Mouse (Mus musculus) stomach, postnatal 0 days (tissue): ENCODE data around the gene Aatk. TPM values are rescaled to one million over a fixed set of nuclear protein-coding genes. Genes with fewer than 3 reads are reported as not detected.

ENCODE experiments used
- ATAC-seq: fragments of 200-750 bp; cut with Nextera tagmentation; 2 replicates; pipeline ENCODE4 v1.8.0; 2017; ENCODE audit not compliant: low FRiP score, low TSS enrichment
- DNase-seq: peaks from one replicate; pipeline ENCODE4 v3.0.0-alpha.2; 2016; ENCODE audit warnings: low spot score
- H3K27ac ChIP-seq: fragments of 300-500 bp; sonication (generic); replicated peaks from 2 replicates; pipeline ENCODE4 v1.5.1; 2014; ENCODE audit warnings: mild to moderate bottlenecking, control low read depth
- H3K27me3 ChIP-seq: fragments of 300-500 bp; sonication (generic); 2 replicates; pipeline ENCODE4 v1.6.1; 2014; ENCODE audit warnings: low read length; ENCODE audit not compliant: control insufficient read depth, insufficient read depth
- H3K36me3 ChIP-seq: fragments of 300-500 bp; sonication (generic); 2 replicates; pipeline ENCODE4 v1.6.1; 2014; ENCODE audit warnings: low read length, mixed read lengths; ENCODE audit not compliant: control insufficient read depth, insufficient read depth
- H3K4me1 ChIP-seq: fragments of 300-500 bp; sonication (generic); replicated peaks from 2 replicates; pipeline ENCODE4 v1.6.1; 2014; ENCODE audit warnings: antibody characterized with exemption; ENCODE audit not compliant: control insufficient read depth, insufficient read depth
- H3K4me2 ChIP-seq: fragments of 300-500 bp; sonication (generic); replicated peaks from 2 replicates; pipeline ENCODE4 v1.6.1; 2014; ENCODE audit warnings: low read depth, mild to moderate bottlenecking, control low read depth, moderate library complexity
- H3K4me3 ChIP-seq: fragments of 300-500 bp; sonication (generic); 2 replicates; pipeline ENCODE4 v1.5.1; 2014; ENCODE audit warnings: low read depth, low read length, control low read depth
- H3K9ac ChIP-seq: fragments of 300-500 bp; sonication (generic); 2 replicates; pipeline ENCODE4 v1.6.1; 2014; ENCODE audit warnings: mild to moderate bottlenecking, low read length, control low read depth, mixed read lengths
- H3K9me3 ChIP-seq: fragments of 300-500 bp; sonication (generic); 2 replicates; pipeline ENCODE4 v1.6.1; 2016; ENCODE audit warnings: low read length; ENCODE audit not compliant: control insufficient read depth
- CTCF ChIP-seq: IDR thresholded peaks from 2 replicates; pipeline ENCODE4 v1.5.1; 2016; ENCODE audit warnings: antibody characterized with exemption, low read depth, mild to moderate bottlenecking, moderate library complexity
- EP300 ChIP-seq: optimal IDR thresholded peaks from 2 replicates; pipeline ENCODE3; 2016; ENCODE audit warnings: antibody characterized with exemption
- WGBS: fragments of 180-500 bp; shearing (Covaris S2); extraction: QIAGEN DNeasy Blood & Tissue Kit; methylation state at CpG from one replicate; pipeline ENCODE4 v1.1.7; 2014; 5-methylcytosine and 5-hydroxymethylcytosine counted together
- polyA plus RNA-seq: library from polyadenylated mRNA; unstranded; fragments of >200 nt; fragmentation: Nextera tagmentation; extraction: Ambion mirVana; gene quantifications from 2 replicates; pipeline ENCODE4 v1.2.1, GENCODE M21; 2015

Gene Aatk
- polyA plus RNA-seq, 1 experiment from 2014 or later: 1.6 TPM

DNA sequence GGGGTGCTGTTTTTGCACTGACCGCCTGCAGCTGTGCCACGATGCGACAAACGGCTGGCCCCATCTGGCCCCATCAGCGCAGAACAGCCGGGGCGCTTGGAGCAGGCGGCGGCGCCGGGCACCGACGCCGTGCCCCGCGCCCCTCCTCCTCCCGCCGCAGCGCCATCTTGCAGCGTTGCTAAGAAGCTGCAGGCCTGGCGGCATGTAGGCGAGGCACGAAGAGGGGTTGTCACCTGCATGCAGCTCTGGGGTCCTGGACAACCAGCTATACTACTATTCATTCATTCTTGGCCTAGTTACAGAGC lies 1.2 kb upstream of the Aatk start:
- peak; percentile 13; the same call in 1 of the 2 replicates for ATAC-seq

DNA sequence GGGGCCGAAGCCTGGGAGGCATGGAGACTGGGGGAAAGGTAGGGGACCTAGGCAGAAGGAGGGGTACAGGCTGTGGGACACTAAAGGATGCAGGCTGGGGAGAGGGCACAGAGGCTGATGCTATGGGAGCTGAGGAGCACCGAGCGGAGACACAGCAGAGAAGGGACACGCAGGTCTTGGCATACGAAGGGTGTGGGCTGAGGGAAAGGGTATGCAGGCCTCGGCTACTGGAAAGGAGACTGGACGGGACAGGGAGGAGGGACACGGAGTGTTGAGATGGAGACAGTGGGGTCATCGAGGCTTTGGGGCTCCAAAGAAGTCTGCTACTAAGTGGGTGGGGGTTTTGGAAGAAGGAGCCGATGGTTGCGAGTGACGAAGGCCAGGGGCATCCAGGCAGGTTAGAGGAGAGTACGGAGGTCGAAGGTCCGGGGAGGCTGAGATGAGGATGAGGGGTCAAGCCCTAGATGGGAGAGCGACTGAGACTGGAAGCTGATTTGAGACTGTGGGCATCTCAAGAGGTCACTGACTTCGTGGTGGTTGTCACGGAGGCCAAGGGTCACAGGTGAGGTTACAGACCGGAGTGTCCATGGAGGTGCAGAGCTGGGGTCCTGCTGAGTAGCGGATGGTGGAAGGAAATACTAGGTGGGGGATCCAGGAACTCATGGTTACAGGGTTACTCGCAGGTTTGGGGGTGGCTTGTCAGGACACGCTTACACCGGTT lies 724 bp upstream of the Aatk start:
- peaks cover 9% of the 10 kb centered on the region for H3K4me1 ChIP-seq
- no peak overlapping the region for H3K27ac ChIP-seq
- ATAC-seq: no peak
- TF ChIP-seq CTCF: no peak
- no peak for TF ChIP-seq EP300
- H3K4me2 ChIP-seq: peak overlapping the region; percentile 95
- H3K27me3 ChIP-seq: no peaks in the 10 kb centered on the region
- DNase-seq: no peak
- H3K9ac ChIP-seq: no peak overlapping the region
- H3K36me3 ChIP-seq: no peaks in the 10 kb centered on the region
- peak overlapping the region; percentile 53; the same call in 1 of the 2 replicates for H3K4me3 ChIP-seq
- whole genome bisulfite sequencing: 17% methylated on average over 23 of the region's 23 CpGs
- H3K9me3 ChIP-seq: no peaks in the 10 kb centered on the region

More for the DNA sequence above, 1.2 kb upstream of the Aatk start:
- Histone ChIP-seq H3K27me3 (no peaks in the 10 kb centered on the region), H3K4me1 (peaks cover 9% of the 10 kb centered on the region), H3K27ac (no peak overlapping the region), H3K9me3 (no peaks in the 10 kb centered on the region), H3K4me2 (peak overlapping the region; percentile 95; the same call in 1 of the 2 replicates), H3K9ac (no peak overlapping the region), H3K4me3 (no peak overlapping the region), H3K36me3 (no peaks in the 10 kb centered on the region)
- TF ChIP-seq EP300 (no peak), CTCF (peak; percentile 47)
- WGBS: 29% methylated on average over 21 of the region's 23 CpGs
- DNase-seq: peak; percentile 50

DNA sequence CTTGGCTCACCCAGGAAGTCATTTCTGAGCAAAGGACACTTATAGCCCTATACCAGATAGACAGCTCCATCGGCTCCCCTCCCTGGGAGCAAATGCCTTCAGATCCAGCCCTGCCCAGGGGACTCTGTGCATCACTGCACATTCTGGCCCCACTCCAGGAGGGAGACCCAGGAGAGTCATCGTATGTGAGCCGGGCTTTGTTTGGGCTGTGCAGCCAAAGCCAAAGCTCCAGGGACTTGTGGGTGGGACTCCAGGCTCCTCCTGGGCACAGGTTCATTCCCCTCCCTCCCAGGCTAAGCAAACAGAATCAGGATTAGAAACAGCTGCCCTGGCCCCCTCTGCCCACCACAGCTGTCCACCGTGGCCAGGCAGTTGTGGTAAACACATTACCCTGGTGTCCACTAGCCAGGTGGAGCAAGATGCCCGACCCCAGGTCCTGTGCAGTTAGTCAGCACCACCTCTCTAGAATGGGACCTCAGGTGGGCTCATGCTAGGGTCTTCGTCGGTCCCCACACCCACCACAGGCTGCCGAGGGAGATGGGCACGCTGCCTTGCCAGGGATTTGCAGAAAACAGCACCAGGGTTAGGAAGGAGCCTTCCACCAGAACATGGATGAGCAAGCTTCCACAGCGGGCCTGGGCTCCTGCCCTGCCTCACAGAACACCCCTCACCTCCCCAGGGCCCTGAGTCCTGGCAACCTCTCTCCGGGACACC lies 971 bp downstream of the Aatk start:
- Histone ChIP-seq H3K4me3 (peak overlapping the region; percentile 53), H3K27me3 (no peaks in the 10 kb centered on the region), H3K27ac (peak overlapping the region; percentile 35; the same call in 1 of the 2 replicates), H3K36me3 (no peaks in the 10 kb centered on the region), H3K4me1 (peaks cover 6% of the 10 kb centered on the region), H3K9me3 (no peaks in the 10 kb centered on the region), H3K4me2 (peak overlapping the region; percentile 95), H3K9ac (peak overlapping the region; percentile 65)
- no peak for ATAC-seq
- no peak for DNase-seq
- WGBS: 31% methylated on average over 11 of the region's 11 CpGs
- no peak for TF ChIP-seq CTCF

DNA sequence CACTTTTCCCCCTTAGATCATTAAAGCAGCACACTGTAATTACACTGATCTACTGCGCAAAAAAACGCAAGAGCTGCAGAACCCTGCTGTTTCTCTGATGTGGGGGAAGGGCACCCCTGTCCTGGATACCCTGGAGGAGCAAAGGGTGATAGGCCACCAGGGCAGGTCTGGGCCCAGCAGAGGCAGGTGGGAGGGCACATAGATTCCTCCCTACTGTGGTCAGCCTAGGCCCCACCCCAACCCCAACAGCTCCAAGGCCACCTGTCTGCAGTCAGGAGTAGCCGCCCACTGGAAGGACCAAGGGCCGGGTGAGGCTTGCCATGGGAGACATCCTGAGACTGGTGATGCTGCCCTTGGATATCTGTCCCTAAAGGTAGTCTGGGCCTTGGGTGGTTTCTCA lies 1.6 kb downstream of the Aatk start:
- Histone ChIP-seq H3K27me3 (no peaks in the 10 kb centered on the region), H3K27ac (no peak overlapping the region), H3K9ac (no peak overlapping the region), H3K4me2 (no peak overlapping the region), H3K9me3 (no peaks in the 10 kb centered on the region), H3K36me3 (no peaks in the 10 kb centered on the region), H3K4me3 (no peak overlapping the region), H3K4me1 (peaks cover 6% of the 10 kb centered on the region)
- ATAC-seq: no peak
- TF ChIP-seq EP300 (no peak), CTCF (no peak)
- 77% methylated on average over 4 of the region's 4 CpGs for WGBS
- no peak for DNase-seq

DNA sequence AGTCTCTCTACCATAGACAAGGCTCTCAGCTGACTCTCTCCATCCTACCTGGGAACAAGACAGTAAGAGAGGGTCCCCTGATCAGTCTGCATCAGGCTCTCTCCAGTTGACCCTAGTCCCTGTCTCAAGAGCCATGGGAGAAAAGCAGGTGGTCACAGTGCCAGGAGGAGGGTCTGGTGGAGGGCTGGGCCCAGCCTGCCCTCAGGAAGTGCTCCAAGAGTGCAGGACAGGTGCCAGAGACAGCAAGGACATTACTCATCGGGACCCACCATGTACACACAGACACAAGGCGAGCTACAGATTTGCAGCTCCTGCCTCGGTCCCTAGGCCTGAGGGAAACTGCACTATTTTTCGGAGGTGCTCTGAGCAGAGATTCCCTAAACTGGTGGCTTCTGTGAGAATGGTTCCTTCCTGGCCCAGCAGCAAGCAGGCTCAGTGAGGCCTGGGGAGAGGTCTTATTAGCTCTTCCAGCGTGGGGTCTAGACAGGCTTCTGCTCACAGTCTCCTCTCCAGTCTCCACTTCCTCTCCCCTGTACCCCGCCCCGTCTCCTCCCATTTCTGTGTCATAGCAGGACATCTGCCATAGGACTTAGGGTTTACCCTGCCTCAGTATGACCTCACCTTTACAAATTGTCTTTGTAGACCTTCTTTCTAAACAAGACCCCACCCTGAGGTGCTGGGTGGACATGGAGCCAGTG lies 4.7 kb downstream of the Aatk start:
- WGBS: 61% methylated on average over 7 of the region's 7 CpGs
- DNase-seq: no peak
- no peaks in the 10 kb centered on the region for H3K9me3 ChIP-seq
- no peaks in the 10 kb centered on the region for H3K36me3 ChIP-seq
- ATAC-seq: no peak
- TF ChIP-seq EP300 (no peak), CTCF (no peak)
- no peaks in the 10 kb centered on the region for H3K27me3 ChIP-seq
- peak overlapping the region; percentile 58 for H3K27ac ChIP-seq
- H3K4me3 ChIP-seq: no peak overlapping the region
- peaks cover 6% of the 10 kb centered on the region for H3K4me1 ChIP-seq
- no peak overlapping the region for H3K9ac ChIP-seq
- H3K4me2 ChIP-seq: no peak overlapping the region
